Mouse (Mus musculus) hindbrain, embryonic 14.5 days (tissue): ENCODE data around the gene Gm826. TPM values are rescaled to one million over a fixed set of nuclear protein-coding genes. Genes with fewer than 3 reads are reported as not detected.

ENCODE experiments used
- ATAC-seq: fragments of 200-750 bp; cut with Nextera tagmentation; 2 replicates; pipeline ENCODE4 v1.8.0; 2017; ENCODE audit warnings: moderate number of reproducible peaks, mild to moderate bottlenecking, moderate TSS enrichment, moderate library complexity; ENCODE audit not compliant: low FRiP score
- DNase-seq: peaks from one replicate; pipeline ENCODE4 v3.0.0-alpha.2; 2015; ENCODE audit warnings: low spot score
- H3K27ac ChIP-seq: fragments of 300-500 bp; sonication (generic); 2 replicates; pipeline ENCODE4 v1.5.1; 2014; ENCODE audit warnings: mild to moderate bottlenecking, moderate library complexity
- H3K27me3 ChIP-seq: fragments of 300-500 bp; sonication (generic); 2 replicates; pipeline ENCODE4 v1.6.1; 2014; ENCODE audit warnings: mild to moderate bottlenecking, low read length, mixed read lengths; ENCODE audit not compliant: control insufficient read depth, insufficient read depth
- H3K36me3 ChIP-seq: fragments of 300-500 bp; sonication (generic); replicated peaks from 2 replicates; pipeline ENCODE4 v1.6.1; 2014; ENCODE audit not compliant: control insufficient read depth, insufficient read depth
- H3K4me1 ChIP-seq: fragments of 300-500 bp; sonication (generic); replicated peaks from 2 replicates; pipeline ENCODE4 v1.6.1; 2014; ENCODE audit warnings: antibody characterized with exemption, low read length, mixed read lengths; ENCODE audit not compliant: control insufficient read depth, insufficient read depth
- H3K4me2 ChIP-seq: fragments of 300-500 bp; sonication (generic); replicated peaks from 2 replicates; pipeline ENCODE4 v1.6.1; 2014; ENCODE audit warnings: mild to moderate bottlenecking, moderate library complexity
- H3K4me3 ChIP-seq: fragments of 300-500 bp; sonication (generic); replicated peaks from 2 replicates; pipeline ENCODE4 v1.5.1; 2014; ENCODE audit warnings: mild to moderate bottlenecking, low read length
- H3K9ac ChIP-seq: fragments of 300-500 bp; sonication (generic); 2 replicates; pipeline ENCODE4 v1.6.1; 2014
- H3K9me3 ChIP-seq: fragments of 300-500 bp; sonication (generic); 2 replicates; pipeline ENCODE4 v1.6.1; 2016; ENCODE audit warnings: low read length; ENCODE audit not compliant: control insufficient read depth
- WGBS: fragments of 180-500 bp; shearing (Covaris S2); extraction: QIAGEN DNeasy Blood & Tissue Kit; methylation state at CpG from one replicate; pipeline ENCODE4 v1.1.7; 2014; 5-methylcytosine and 5-hydroxymethylcytosine counted together
- polyA plus RNA-seq: library from polyadenylated mRNA; unstranded; fragments of >200 nt; fragmentation: Nextera tagmentation; extraction: Ambion mirVana; gene quantifications from 2 replicates; pipeline ENCODE4 v1.2.1, GENCODE M21; 2014

Gm826 gene
- polyA plus RNA-seq, 1 experiment from 2014 or later = 0.36 TPM

GRCm38 (mm10) chr2:160263861-160264260, 70.1 kb downstream of the Gm826 start:
- H3K27me3 ChIP-seq = no peaks in the 10 kb centered on the region
- DNase-seq (no peak), ATAC-seq (no peak)
- 90% methylated on average over 8 of the region's 8 CpGs for WGBS
- no peak overlapping the region for H3K27ac ChIP-seq
- H3K9ac ChIP-seq = no peak overlapping the region
- no peaks in the 10 kb centered on the region for H3K4me1 ChIP-seq
- no peak overlapping the region for H3K4me3 ChIP-seq
- H3K9me3 ChIP-seq = no peaks in the 10 kb centered on the region
- no peaks in the 10 kb centered on the region for H3K36me3 ChIP-seq
- H3K4me2 ChIP-seq = no peak overlapping the region

- no peak overlapping the region for H3K4me3 ChIP-seq
- no peaks in the 10 kb centered on the region for H3K4me1 ChIP-seq
- H3K27ac ChIP-seq = no peak overlapping the region
- H3K36me3 ChIP-seq = no peaks in the 10 kb centered on the region
- 87% methylated on average over 3 of the region's 3 CpGs for WGBS
- H3K9me3 ChIP-seq = no peaks in the 10 kb centered on the region
- H3K27me3 ChIP-seq = no peaks in the 10 kb centered on the region
- no peak overlapping the region for H3K4me2 ChIP-seq
- DNase-seq (no peak), ATAC-seq (no peak)
- no peak overlapping the region for H3K9ac ChIP-seq
These were observed 72.4 kb downstream of the Gm826 start for GRCm38 (mm10) chr2:160261538-160261937.

Other genes with a start within 250 kb of the Gm826 start
- 25.1 and 29.0 TPM in 2 replicates for gene Mafb, start 32.9 kb upstream of the Gm826 start, polyA plus RNA-seq